Mouse (Mus musculus): ENCODE data around the gene Bcl9l.
A peak's percentile ranks its signal among the peaks of the same experiment; 100 is the strongest.
"Not testable (repeated sequence)": the region's sequence is repeated elsewhere in the genome, so short reads cannot be mapped to it uniquely, and the experiment has no call there.

Bcl9l gene

GRCm38 (mm10) chr9:44482552-44482951 lies at the start of gene Bcl9l:
Gene Bcl9l (plus strand): TSS chr9:44482825.
- peak; percentile 80 for DNase-seq (ENCODE audit: low read depth, low spot score)

GRCm38 (mm10) chr9:44435747-44436146 lies 46.9 kb upstream of the Bcl9l start:
- DNase-seq (ENCODE audit: low read depth, low spot score): no peak

GRCm38 (mm10) chr9:44440961-44441360 lies 41.7 kb upstream of the Bcl9l start, which contains the start of gene Foxr1:
Gene Foxr1 (minus strand): TSS chr9:44441136.
- no peak for DNase-seq (ENCODE audit: low read depth, low spot score)

- not testable (repeated sequence) for DNase-seq (ENCODE audit: low read depth, low spot score)
Observed at GRCm38 (mm10) chr9:44444402-44445025, 38.1 kb upstream of the Bcl9l start.

GRCm38 (mm10) chr9:44450387-44450786 lies 32.2 kb upstream of the Bcl9l start:
- no peak for DNase-seq (ENCODE audit: low read depth, low spot score)

DNA sequence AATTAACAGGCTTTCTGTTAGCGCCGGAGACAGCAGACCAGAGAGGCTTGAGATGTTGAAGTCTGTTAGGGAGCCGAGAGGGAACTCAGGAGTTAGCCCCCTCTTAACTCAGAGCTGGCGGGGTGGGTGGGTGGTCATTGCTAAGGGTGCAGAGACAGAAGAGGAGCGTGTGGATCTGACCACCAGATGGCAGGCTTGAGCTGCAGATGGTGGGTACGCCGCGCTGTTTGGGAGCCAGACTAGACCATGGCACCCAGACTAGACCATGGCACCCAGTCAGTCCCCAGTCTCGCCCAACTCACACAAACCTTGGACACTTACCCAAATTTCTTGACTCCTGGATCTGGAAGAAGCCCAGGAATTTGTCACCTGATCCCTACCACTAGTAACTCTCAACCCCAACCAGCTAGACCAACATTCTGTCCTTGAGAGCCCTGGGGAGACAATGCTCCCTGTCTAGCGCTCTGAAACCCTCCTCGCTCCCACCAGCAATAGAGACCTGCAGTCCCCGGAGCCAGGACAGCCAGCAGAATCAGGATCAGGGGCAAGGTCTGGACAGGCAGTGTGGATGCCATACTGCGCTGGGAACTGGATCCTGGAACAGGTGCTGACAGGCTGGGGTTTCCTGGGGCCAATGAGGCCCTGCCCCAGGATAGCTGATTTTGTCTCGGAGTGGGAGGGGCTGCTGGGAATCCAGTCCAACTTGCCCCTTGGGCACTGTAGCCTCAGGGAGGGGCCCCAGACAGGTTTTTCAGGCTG lies 28.3 kb upstream of the Bcl9l start:
- no peak for DNase-seq (ENCODE audit: low read depth, low spot score)

DNA sequence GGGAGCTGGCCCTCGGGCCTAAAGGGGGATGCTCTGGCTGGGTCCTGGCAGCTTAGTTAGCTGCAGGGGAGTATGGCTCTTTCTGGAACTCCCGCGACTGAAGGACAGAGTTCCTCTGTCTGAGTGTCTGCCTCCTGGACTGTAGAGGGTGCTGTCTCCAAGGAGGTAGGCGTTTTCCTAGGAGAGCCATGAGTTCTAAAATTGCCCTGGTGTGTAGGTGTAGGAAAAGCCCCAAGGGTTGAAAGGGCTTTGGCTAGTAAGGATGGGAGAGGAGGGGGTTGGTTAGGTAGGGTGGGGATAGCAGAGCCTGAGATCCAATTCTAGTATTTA lies 27.8 kb upstream of the Bcl9l start, which contains the start of gene Upk2:
TSS of gene Upk2 (minus strand) at position 86 of the 330 bp plus-strand sequence.
- no peak for DNase-seq (ENCODE audit: low read depth, low spot score)

GRCm38 (mm10) chr9:44457035-44457742 lies 25.4 kb upstream of the Bcl9l start:
- peak; percentile 98 for DNase-seq (ENCODE audit: low read depth, low spot score)

DNA sequence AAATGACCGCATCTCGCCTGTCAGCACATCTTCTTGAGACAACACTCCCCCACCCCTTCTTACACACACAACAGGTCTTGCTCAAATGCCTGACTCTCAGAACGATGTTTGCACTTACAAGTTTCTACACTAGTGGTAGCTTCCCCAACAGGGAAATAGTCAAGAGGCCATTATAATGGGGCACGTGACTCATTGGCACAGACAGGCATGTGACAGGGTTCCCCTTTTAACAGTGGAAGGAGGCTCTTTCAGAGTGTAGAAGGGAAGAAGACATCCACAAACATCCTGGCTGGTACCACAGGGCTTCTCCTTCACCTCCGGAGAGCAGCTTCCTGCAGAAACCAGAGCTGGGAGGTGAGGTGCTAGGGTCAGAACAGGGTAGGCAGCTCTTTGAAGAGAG lies 20.7 kb upstream of the Bcl9l start:
- DNase-seq (ENCODE audit: low read depth, low spot score): no peak

- no peak for DNase-seq (ENCODE audit: low read depth, low spot score)
Observed at GRCm38 (mm10) chr9:44468224-44468623, 14.4 kb upstream of the Bcl9l start.

DNA sequence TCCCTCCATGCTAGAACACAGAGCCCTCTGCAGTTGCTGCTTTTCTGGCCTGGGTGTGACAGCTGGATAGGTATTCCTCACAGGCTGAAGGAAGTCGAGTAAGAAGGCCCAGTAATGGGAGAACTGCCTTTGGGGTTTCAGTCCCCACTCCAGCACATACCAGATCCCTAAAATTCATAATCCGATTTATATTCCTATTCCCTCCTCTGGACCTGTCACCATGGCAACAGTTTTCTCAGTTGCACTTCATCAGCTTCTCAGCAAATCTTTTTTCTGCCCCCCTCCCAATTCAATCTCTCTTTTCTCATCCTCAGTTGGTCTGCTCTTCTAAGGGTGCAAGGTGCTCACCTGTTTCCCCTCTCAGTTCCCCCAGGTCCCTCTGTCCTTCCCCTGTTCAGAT lies 13.8 kb upstream of the Bcl9l start:
- no peak for DNase-seq (ENCODE audit: low read depth, low spot score)

DNA sequence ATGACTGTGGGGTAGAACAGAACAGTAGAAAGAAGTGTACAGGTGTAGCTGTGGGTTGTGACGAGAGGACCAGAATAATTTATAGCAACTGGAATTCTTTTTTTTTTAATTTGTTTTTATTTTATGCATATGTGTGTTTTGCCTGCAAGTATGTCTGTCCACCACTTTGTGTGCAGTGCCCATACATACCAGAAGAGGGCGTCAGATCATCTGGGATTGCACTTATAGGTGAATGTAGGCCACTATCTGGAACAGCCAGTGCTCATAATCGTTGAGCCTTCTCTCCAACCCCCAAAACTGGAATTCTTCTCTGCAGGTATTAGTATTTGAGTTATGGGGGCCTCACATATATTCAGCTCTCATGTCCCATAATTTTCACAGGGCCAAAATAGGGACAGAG lies 9.4 kb upstream of the Bcl9l start:
- no peak for DNase-seq (ENCODE audit: low read depth, low spot score)

DNA sequence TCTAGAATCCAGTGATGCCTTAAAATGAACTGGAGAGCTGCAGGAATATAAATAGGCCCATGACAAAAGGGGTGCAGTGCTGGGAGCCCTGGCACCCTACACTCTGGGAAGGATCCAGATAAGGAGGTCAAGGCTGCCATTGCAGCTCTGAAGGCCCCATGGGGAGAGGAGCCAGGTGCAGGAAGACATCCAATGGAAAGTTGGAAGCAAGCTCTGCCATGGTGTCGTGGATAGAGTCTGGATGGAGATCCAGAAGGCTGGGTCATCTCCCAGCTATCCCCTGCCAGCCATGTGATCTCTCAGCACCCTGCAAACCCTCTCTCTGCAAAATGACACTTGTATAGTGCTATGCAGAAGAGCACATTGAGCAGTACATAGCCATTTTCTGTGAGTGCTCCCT lies 8.3 kb upstream of the Bcl9l start:
- DNase-seq (ENCODE audit: low read depth, low spot score): no peak

DNA sequence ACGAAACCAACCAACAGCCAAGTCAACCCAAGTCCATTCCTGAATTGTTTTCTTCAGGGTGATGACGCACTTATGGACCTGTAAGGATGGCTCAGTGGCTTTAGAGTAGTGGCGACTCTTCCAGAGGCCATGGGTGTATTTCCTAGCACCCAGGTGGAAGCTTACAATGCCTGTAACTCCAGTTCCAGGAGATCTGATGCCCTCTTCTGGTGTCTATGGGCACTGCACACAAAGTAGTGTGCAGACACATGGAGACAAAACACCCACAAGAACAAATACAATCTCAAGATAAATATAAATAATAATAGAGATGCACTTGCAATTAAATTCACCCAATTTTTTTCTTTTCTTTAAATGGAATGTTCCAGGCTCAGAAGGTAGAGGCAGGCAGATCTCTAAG lies 6.7 kb upstream of the Bcl9l start:
- DNase-seq (ENCODE audit: low read depth, low spot score): no peak

DNA sequence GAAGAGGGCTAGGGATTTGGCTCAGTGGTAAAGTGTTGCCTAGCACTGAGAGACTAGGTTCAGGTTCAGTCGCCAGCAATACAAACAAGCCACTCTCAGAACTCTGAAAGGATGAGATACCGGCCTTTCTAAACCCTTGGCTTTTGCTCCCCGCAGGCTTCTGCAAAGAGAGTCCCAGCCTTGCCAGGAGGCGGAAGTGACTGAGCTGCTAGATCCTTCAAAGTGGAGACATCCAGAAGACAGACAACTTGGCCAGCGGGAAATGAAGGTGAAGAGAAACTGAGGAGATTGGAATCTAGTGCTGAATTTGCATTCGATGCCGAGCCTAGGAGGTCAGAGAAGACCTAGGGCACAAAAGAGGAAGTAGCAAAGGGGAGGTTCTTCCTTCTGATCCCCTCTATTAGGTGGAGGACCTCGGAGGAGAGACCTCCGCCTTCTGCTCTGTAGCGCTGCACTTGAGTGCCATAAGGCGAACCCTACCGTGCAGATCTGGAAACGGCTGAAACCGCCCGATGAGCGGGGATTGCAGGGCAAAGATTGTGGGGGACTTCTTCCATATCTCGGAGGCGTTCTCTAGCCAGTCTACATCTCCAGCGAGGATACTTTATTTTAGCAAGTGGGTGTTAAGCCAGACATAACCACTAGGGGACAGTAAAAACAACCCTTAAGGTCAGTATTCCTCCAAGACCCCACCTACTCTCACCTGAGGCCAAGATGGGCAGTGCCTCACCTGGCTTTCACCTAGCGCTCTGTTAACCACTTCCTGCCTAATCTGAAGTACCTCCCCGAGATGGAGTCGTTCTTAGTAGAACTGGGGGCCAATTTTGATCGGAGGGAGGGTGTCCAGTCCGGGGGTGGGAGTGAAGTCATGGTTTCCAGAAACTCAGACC lies 5.0 kb upstream of the Bcl9l start:
- no peak for DNase-seq (ENCODE audit: low read depth, low spot score)

DNA sequence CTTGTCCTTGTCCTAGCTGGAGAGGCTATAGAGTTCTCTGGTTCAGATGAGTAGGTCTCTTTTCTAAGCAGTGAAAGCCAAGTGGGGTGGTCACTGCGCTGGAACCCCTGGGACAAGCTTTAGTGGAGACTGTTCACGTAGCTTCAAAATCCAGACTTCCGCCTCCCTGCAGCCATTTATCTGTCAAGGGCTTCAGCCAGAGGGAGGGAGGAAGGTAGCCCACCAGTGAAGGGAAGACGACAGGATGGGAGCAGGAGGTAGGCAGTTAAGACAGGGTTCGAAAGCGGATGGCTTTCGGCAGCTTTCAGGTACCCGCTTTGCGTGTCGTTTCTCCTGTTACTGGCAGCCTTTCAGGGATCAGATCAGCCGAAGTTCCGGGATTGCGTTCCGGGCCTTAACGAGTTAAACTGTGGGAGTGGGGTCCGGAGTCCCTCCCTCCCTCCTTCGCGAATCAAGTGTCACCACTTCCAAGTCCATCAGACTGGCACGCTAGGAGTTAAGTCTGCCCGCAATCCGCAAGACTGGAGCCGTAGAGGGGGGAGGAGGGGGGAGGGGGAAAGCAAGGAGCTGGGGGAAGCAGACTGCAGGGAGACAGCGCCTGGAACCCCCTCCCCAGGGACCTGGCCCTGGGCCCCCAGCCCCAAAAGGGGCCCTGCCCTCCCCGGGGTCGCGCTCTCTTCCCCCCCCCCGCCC lies 4.2 kb upstream of the Bcl9l start:
- no peak for DNase-seq (ENCODE audit: low read depth, low spot score)

DNA sequence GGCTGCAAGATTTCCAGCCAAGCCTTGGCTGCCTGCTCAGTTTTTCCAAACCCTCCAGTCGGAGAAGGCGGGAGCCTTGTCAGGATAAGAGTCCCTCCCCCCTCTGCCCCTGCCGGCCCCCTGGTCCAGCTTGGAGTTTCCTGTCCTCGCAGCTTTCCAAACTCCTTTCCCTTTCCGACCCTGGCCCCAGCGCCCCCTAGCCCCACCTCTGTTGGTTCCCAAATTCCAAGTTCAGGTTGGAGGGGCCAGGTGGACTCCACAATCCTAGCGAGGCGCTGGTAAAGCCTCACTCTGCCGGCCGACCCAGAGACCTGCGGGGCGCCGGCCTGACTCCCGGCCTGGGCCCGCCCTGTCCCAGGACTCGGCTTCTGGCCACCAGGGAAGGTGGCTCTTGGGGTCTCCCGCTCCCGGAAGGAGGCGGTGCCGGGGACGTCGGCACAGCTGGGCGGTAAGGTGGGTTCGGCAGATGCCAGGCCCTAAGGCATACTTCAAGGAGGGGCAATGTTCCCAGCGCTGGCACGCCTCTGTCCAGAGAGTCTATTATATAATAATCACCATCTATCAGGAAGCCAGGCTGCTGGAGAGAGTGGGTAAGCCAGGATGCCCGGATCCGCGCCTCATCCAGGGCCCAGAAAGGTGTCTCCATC lies 3.5 kb upstream of the Bcl9l start:
- no peak for DNase-seq (ENCODE audit: low read depth, low spot score)

- DNase-seq (ENCODE audit: low read depth, low spot score): peak; percentile 91
Observed at GRCm38 (mm10) chr9:44479628-44480428, 2.8 kb upstream of the Bcl9l start.

DNA sequence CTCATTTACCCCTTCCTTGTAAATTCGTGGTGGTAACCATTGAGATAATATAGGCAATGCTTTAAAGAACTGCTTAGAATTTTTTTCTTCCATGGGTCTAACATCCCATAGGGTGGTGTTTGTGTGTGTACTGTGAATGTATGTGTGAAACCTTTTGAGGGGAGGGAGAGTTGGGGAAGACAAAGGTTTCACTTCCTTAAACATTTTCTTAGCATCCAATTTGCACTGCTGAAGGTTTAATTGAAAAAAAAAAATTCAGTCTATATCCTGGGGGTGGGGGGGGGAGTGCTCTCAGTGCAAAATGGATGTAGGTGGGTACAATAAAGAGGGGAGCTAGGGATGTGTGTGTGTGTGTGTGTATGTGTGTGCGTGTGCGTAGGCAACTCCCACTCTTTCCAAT lies 513 bp upstream of the Bcl9l start:
- no peak for DNase-seq (ENCODE audit: low read depth, low spot score)

DNA sequence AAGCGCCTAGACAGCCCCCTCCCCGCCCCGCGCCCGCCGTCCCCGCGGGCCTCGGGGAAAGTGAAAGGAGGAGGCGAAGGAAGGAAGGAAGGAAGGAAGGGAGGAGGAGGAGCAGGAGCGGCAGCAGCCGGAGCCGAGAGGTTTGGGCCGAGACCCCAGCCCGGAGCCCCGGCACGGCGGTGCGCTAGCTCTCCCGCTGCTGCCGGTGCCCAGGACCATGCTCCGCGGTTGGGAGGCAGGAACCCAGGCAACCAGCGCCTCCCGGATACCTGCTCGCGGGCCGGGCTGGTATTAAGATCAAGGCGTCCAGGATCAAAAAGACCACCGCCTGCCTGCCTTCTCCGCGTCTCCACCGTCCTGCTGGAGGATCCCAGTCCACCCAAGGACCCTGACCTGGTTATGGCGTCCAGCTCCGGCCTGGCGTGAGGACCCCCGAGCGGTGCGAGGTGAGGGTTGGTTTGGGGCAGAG lies 450 bp downstream of the Bcl9l start:
- no peak for DNase-seq (ENCODE audit: low read depth, low spot score)

Measured in telencephalon, adult 2 months (tissue).